ENCODE assay signal across 7 mouse cellular contexts in the genomic region with DNA sequence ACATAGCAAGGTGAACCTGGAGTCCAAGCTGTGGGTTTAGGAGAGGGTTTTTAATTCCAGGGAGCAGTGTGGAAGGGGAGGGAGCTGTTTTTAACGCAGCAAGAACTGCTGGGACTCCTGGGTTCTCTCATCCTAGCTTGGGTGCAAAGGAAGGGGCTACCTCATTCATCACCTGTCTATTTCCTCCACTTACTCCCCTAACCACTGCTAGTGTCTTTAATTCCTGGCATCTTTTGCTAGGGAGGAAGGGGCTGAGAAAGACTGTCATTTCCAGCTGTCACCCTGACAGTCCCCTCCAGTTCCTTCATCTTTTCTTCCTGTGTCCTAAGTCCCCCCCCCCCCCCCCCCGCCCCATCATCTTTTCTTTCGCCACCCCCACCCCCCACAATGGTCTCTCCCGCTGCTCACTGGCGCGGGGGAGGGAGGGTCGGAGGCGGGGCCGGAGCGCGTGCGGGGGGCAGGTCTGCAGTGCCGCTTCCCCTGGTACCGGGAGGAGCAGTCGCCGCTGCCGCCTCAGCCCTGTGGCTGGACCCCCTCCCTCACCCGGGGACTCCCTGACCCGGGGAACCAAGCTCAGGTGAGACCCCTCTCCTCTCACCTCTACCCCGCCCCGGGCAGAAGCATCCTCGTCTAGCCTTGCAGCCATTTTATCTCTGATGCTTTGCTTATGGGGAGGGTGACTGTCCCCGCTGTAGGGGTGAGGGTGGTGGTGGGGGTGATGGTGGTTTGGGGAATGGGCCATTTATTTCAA. TPM values are rescaled to one million over a fixed set of nuclear protein-coding genes. Genes with fewer than 3 reads are reported as not detected.
DNase-seq lines count a peak whose midpoint lies in the region; TF ChIP-seq lines count a peak whose summit lies in the region.

A gene (plus strand): TSS at position 425 of the 751 bp plus-strand sequence.

- H3K9me3 ChIP-seq in ES-E14 (ENCODE audit: control insufficient read depth, insufficient read depth, low read depth, low read length) = no peaks in the 10 kb centered on the region
- H3K9me3 ChIP-seq in embryonic facial prominence, embryonic 10.5 days = no peaks in the 10 kb centered on the region
- no peaks in the 10 kb centered on the region for H3K9me3 ChIP-seq in midbrain, embryonic 10.5 days (replicated peaks)

- peak within 1 kb of the TSS; percentile 57; the same call in 1 of the 2 replicates for H3K9ac ChIP-seq in ES-E14 (ENCODE audit: insufficient read depth, low read depth, low read length, poor library complexity, severe bottlenecking)

- H3K4me3 ChIP-seq in ES-E14 (ENCODE audit: insufficient read depth in 1 of 2, low read depth in 1 of 2, low read length in 2 of 2, poor library complexity in 1 of 2, severe bottlenecking in 1 of 2) = peak within 1 kb of the TSS; percentile 70 to 76
- peak within 1 kb of the TSS; percentile 62 for H3K4me3 ChIP-seq in embryonic facial prominence, embryonic 10.5 days
- H3K4me3 ChIP-seq in left cerebral cortex, adult 2 months = peak within 1 kb of the TSS; percentile 79
- H3K4me3 ChIP-seq in midbrain, embryonic 10.5 days = peak within 1 kb of the TSS; percentile 63
- H3K4me3 ChIP-seq in spleen, adult 2 months (ENCODE audit: extremely low read depth, insufficient read depth, insufficient read length) = peak within 1 kb of the TSS; percentile 56

- no peak within 1 kb of the TSS for H3K27ac ChIP-seq in ES-E14 (ENCODE audit: insufficient read depth, low read depth, low read length, poor library complexity, severe bottlenecking)
- H3K27ac ChIP-seq in embryonic facial prominence, embryonic 10.5 days (replicated peaks) = peak within 1 kb of the TSS; percentile 76
- peak within 1 kb of the TSS; percentile 97 for H3K27ac ChIP-seq in left cerebral cortex, adult 2 months
- peak within 1 kb of the TSS; percentile 82 for H3K27ac ChIP-seq in midbrain, embryonic 10.5 days (replicated peaks)
- H3K27ac ChIP-seq in spleen, adult 2 months (ENCODE audit: insufficient read depth, low read length) = no peak within 1 kb of the TSS

- under 1% methylated on average over 19 of the region's 23 CpGs for WGBS in embryonic facial prominence, embryonic 10.5 days
- 1% methylated on average over 19 of the region's 23 CpGs for WGBS in midbrain, embryonic 10.5 days
- WGBS in spleen, adult 2 months = 1% methylated on average over 15 of the region's 23 CpGs

- no peak for DNase-seq in ES-E14 (ENCODE audit: low read depth, low spot score)
- peak; percentile 47 for DNase-seq in adrenal gland, adult 2 months
- DNase-seq in embryonic facial prominence, embryonic 10.5 days (ENCODE audit: low spot score) = peak; percentile 60
- peak; percentile 70 for DNase-seq in heart, postnatal 4 days
- DNase-seq in left cerebral cortex, adult 2 months (ENCODE audit: extremely low spot score in 1 of 2, low spot score in 2 of 2) = peak; percentile 75 to 79
- DNase-seq in midbrain, embryonic 10.5 days (ENCODE audit: low spot score) = peak; percentile 49
- peak in 1 of 2 experiments; percentile 40 for DNase-seq in spleen, adult 2 months (ENCODE audit: low read depth in 1 of 2, low spot score in 2 of 2)

- intact Hi-C loops in left cerebral cortex, adult 2 months (cut with DNase I) = no loop called here

- in situ Hi-C loops in ES-E14 (cut with MboI; ENCODE audit: low sequenced_read_pairs in 2 of 2, unreplicated experiment in 2 of 2) = no loop called here

- H3K36me3 ChIP-seq in ES-E14 (ENCODE audit: control insufficient read depth, insufficient read depth, low read length, poor library complexity, severe bottlenecking) = peaks cover 16% of the 10 kb centered on the region
- H3K36me3 ChIP-seq in embryonic facial prominence, embryonic 10.5 days (replicated peaks) = peaks cover 33% of the 10 kb centered on the region
- H3K36me3 ChIP-seq in midbrain, embryonic 10.5 days = peaks cover 36% of the 10 kb centered on the region
- H3K36me3 ChIP-seq in spleen, adult 2 months (ENCODE audit: control insufficient read depth, insufficient read depth, low read length) = peaks cover 7% of the 10 kb centered on the region; the same call in 1 of the 2 replicates

- H3K27me3 ChIP-seq in embryonic facial prominence, embryonic 10.5 days (replicated peaks; ENCODE audit: low read depth, poor library complexity, severe bottlenecking) = no peaks in the 10 kb centered on the region
- no peaks in the 10 kb centered on the region for H3K27me3 ChIP-seq in midbrain, embryonic 10.5 days (ENCODE audit: low read depth, poor library complexity, severe bottlenecking)
- H3K27me3 ChIP-seq in spleen, adult 2 months (ENCODE audit: control insufficient read depth, insufficient read depth, low read length) = no peaks in the 10 kb centered on the region

- no peak for TF ChIP-seq POLR2A in spleen, adult 2 months (IDR thresholded peaks at IDR 0.05; ENCODE audit: low read depth, low read length)

- no peak for TF ChIP-seq CTCF in left cerebral cortex, adult 2 months (IDR thresholded peaks at IDR 0.05)
- no peak for TF ChIP-seq CTCF in spleen, adult 2 months (IDR thresholded peaks at IDR 0.05; ENCODE audit: extremely low read depth, insufficient read depth, insufficient read length, insufficient replicate concordance)

- H3K4me1 ChIP-seq in ES-E14 (ENCODE audit: control insufficient read depth in 2 of 2, insufficient read depth in 2 of 2, low read length in 2 of 2, poor library complexity in 1 of 2) = peaks cover 4 to 23% of the 10 kb centered on the region in 2 experiments
- peaks cover 35% of the 10 kb centered on the region for H3K4me1 ChIP-seq in embryonic facial prominence, embryonic 10.5 days
- peaks cover 37% of the 10 kb centered on the region for H3K4me1 ChIP-seq in midbrain, embryonic 10.5 days
- no peaks in the 10 kb centered on the region for H3K4me1 ChIP-seq in spleen, adult 2 months (ENCODE audit: control insufficient read depth, insufficient read depth, insufficient read length)

TF ChIP-seq in ES-E14, 5 proteins besides CTCF, POLR2A, EP300 and RAD21:
- TF ChIP-seq MAFK (IDR thresholded peaks at IDR 0.05; ENCODE audit: insufficient read depth, low read depth, low read length) (no peak), CHD2 (IDR thresholded peaks at IDR 0.05; ENCODE audit: low read depth, low read length) (no peak), ZC3H11A (IDR thresholded peaks at IDR 0.05; ENCODE audit: borderline replicate concordance, low read depth, low read length) (no peak), HCFC1 (IDR thresholded peaks at IDR 0.05; ENCODE audit: borderline replicate concordance, insufficient read depth, low read length) (no peak), ZNF384 (IDR thresholded peaks at IDR 0.05; ENCODE audit: low read depth, low read length) (no peak)

RNA-seq across cellular contexts. Expression of the gene that starts here (rescaled TPM):
- 7.2 and 8.2 TPM in 2 replicates for total RNA-seq in ES-E14 (2012; rRNA removed)
- 10 to 100 TPM in 1 of 2 experiments, 1 to 10 TPM in 1; 5.7 to 14.1 TPM for total RNA-seq in adrenal gland, adult 2 months (2021)
- 3.3 and 3.6 TPM in 2 replicates for polyA plus RNA-seq in adrenal gland, adult 2 months (2012; rRNA removed)
- polyA plus RNA-seq in embryonic facial prominence, embryonic 10.5 days (2016; fragmentation: Nextera tagmentation; extraction: Ambion mirVana) = 3.0 and 3.9 TPM in 2 replicates
- total RNA-seq in heart, postnatal 4 days (2021) = 10 to 100 TPM; 19.3 to 20.6 TPM
- total RNA-seq in left cerebral cortex, adult 2 months (2021) = 100 to 1,000 TPM; 408 TPM
- polyA plus RNA-seq in midbrain, embryonic 10.5 days (2016; fragmentation: Nextera tagmentation; extraction: Ambion mirVana) = 3.1 and 8.8 TPM in 2 replicates
- 2.0 and 3.5 TPM in 2 replicates for polyA plus RNA-seq in spleen, adult 2 months (2012; rRNA removed)

Comparison
In these comparisons a context has a peak if more than half of its experiments do, and no peak if none do; other contexts are left out.
1. RNA of the gene that starts here (total RNA-seq): 408 TPM in left cerebral cortex, adult 2 months; 19.3 to 20.6 TPM in heart, postnatal 4 days, 5.7 to 14.1 TPM in adrenal gland, adult 2 months and 7.2 to 8.2 TPM in ES-E14; every median in the first group is over 10 times any median in the second.
2. H3K27ac ChIP-seq: peak in embryonic facial prominence, embryonic 10.5 days (single experiment), left cerebral cortex, adult 2 months (single experiment) and midbrain, embryonic 10.5 days (single experiment); none in ES-E14 (single experiment) and spleen, adult 2 months (single experiment).
3. Peak in every context shown above with its lines, with median percentiles within 50 percentile points of each other: H3K4me3 ChIP-seq.